Mouse (Mus musculus) neural tube, embryonic 14.5 days (tissue): ENCODE measurements around the gene Mroh3. TPM values are rescaled to one million over a fixed set of nuclear protein-coding genes. Genes with fewer than 3 reads are reported as not detected.
A peak's percentile ranks its signal among the peaks of the same experiment; 100 is the strongest.

Experiments
- ATAC-seq: fragments of 200-750 bp; cut with Nextera tagmentation; 2 replicates; pipeline ENCODE4 v1.8.0; 2017; ENCODE audit warnings: low read depth, mild to moderate bottlenecking, moderate TSS enrichment, moderate library complexity
- H3K27ac ChIP-seq: fragments of 300-500 bp; sonication (generic); 2 replicates; pipeline ENCODE4 v1.5.1; 2014; ENCODE audit warnings: low read depth, mild to moderate bottlenecking, control low read depth, low read length, moderate library complexity, mixed read lengths
- H3K27me3 ChIP-seq: fragments of 300-500 bp; sonication (generic); 2 replicates; pipeline ENCODE4 v1.6.1; 2014; ENCODE audit warnings: low read length; ENCODE audit not compliant: control insufficient read depth, insufficient read depth
- H3K36me3 ChIP-seq: fragments of 300-500 bp; sonication (generic); 2 replicates; pipeline ENCODE4 v1.6.1; 2014; ENCODE audit warnings: low read length, mixed read lengths; ENCODE audit not compliant: control insufficient read depth, insufficient read depth
- H3K4me1 ChIP-seq: fragments of 300-500 bp; sonication (generic); 2 replicates; pipeline ENCODE4 v1.6.1; 2014; ENCODE audit warnings: low read length; ENCODE audit not compliant: control insufficient read depth, insufficient read depth
- H3K4me2 ChIP-seq: fragments of 300-500 bp; sonication (generic); 2 replicates; pipeline ENCODE4 v1.6.1; 2014; ENCODE audit warnings: mild to moderate bottlenecking, low read depth, low read length, control low read depth
- H3K4me3 ChIP-seq: fragments of 300-500 bp; sonication (generic); 2 replicates; pipeline ENCODE4 v1.5.1; 2014; ENCODE audit warnings: low read depth, low read length, control low read depth, mixed read lengths
- H3K9ac ChIP-seq: fragments of 300-500 bp; sonication (generic); replicated peaks from 2 replicates; pipeline ENCODE4 v1.6.1; 2014; ENCODE audit warnings: low read depth, mild to moderate bottlenecking, control low read depth, low read length, mixed read lengths
- H3K9me3 ChIP-seq: fragments of 300-500 bp; sonication (generic); 2 replicates; pipeline ENCODE4 v1.6.1; 2016; ENCODE audit warnings: low read length; ENCODE audit not compliant: control insufficient read depth
- WGBS: fragments of 180-500 bp; shearing (Covaris S2); extraction: QIAGEN DNeasy Blood & Tissue Kit; methylation state at CpG from one replicate; pipeline ENCODE4 v1.1.7; 2014; 5-methylcytosine and 5-hydroxymethylcytosine counted together
- polyA plus RNA-seq: library from polyadenylated mRNA; unstranded; fragments of >200 nt; fragmentation: Nextera tagmentation; extraction: Ambion mirVana; gene quantifications from 2 replicates; pipeline ENCODE4 v1.2.1, GENCODE M21; 2014

Mroh3 gene
- polyA plus RNA-seq, 1 experiment from 2014 or later = not detected

DNA sequence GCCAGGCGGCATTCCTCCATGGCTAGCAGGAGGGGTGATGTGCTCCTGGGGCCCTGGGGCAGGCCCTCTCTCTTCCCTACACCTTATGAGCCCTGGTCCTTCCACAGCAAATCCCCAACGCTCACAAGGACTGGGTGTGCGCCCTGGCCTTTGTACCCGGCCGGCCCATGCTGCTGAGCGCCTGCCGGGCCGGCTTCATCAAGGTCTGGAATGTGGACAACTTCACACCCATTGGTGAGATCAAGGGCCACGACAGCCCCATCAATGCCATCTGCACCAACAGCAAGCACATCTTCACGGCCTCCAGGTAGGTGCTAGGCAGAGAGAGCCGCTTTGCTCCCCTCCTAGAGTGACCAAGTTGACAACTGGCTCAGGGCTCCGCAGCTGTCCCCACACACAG is 39.9 kb downstream of the Mroh3 start:
- H3K27me3 ChIP-seq = no peaks in the 10 kb centered on the region
- no peak for ATAC-seq
- H3K9me3 ChIP-seq = no peaks in the 10 kb centered on the region
- WGBS = 72% methylated on average over 12 of the region's 12 CpGs
- no peak overlapping the region for H3K27ac ChIP-seq
- H3K4me1 ChIP-seq = 0 out of 2 replicates have a peak, but pooled peaks cover 11% of the 10 kb centered on the region
- no peak overlapping the region for H3K4me2 ChIP-seq
- no peak overlapping the region for H3K9ac ChIP-seq
- peaks cover 67% of the 10 kb centered on the region for H3K36me3 ChIP-seq
- no peak overlapping the region for H3K4me3 ChIP-seq

GRCm38 (mm10) chr1:136170109-136170508 is 42.5 kb downstream of the Mroh3 start:
- no peaks in the 10 kb centered on the region for H3K27me3 ChIP-seq
- no peak overlapping the region for H3K9ac ChIP-seq
- 6% methylated on average over 5 of the region's 5 CpGs for WGBS
- H3K36me3 ChIP-seq = peaks cover 76% of the 10 kb centered on the region
- H3K4me3 ChIP-seq = no peak overlapping the region
- no peaks in the 10 kb centered on the region for H3K9me3 ChIP-seq
- 0 out of 2 replicates have a peak, but pooled peaks cover 11% of the 10 kb centered on the region for H3K4me1 ChIP-seq
- peak; percentile 80; the same call in 1 of the 2 replicates for ATAC-seq
- no peak overlapping the region for H3K27ac ChIP-seq
- no peak overlapping the region for H3K4me2 ChIP-seq

DNA sequence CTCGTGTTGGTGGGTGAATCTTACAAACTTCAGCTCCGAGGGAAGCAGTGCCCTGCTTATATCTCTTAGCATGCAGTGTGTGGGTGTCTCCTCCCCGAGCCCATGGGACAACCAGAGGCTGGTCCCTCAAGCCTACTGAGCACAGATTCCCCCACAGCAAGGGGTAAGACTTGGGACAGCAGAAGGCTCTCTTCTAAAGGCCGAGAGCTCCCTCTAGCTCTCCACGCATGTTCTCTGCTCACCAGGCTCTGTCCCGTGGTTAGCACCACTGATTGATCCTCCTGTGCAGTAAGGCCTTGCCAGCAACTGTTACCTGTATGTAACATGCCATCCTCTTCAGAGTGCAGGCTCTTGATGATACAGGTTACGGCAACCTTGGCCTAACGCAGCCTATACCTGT is 45.0 kb downstream of the Mroh3 start:
- Histone ChIP-seq H3K4me2 (no peak overlapping the region), H3K27me3 (no peaks in the 10 kb centered on the region), H3K9ac (no peak overlapping the region), H3K27ac (no peak overlapping the region), H3K9me3 (no peaks in the 10 kb centered on the region), H3K4me1 (no peaks in the 10 kb centered on the region), H3K4me3 (no peak overlapping the region), H3K36me3 (peaks cover 79% of the 10 kb centered on the region)
- WGBS = 76% methylated on average over 8 of the region's 8 CpGs
- ATAC-seq = no peak

DNA sequence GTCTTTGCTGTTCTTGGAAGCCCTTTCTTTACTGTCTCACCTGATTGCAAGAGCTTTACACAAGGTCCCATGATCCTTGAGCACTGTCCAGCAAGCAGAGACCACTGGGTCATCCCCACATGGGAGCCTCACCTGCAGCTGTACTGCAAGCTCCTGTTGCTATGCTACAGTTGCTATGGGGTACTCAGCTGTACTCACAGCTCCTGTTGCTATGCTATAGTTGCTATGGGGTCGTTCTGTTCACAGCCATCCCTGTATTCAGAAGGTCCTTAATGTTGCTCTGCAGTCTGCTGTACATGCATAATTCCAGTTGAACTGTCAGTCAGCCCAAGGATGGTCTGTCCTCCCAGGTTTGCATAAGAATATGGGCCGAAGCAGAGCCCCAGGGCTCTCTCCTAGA is 47.2 kb downstream of the Mroh3 start:
- Histone ChIP-seq H3K36me3 (peaks cover 78% of the 10 kb centered on the region), H3K27ac (no peak overlapping the region), H3K9ac (no peak overlapping the region), H3K4me1 (no peaks in the 10 kb centered on the region), H3K9me3 (no peaks in the 10 kb centered on the region), H3K4me2 (no peak overlapping the region), H3K27me3 (no peaks in the 10 kb centered on the region), H3K4me3 (no peak overlapping the region)
- 49% methylated on average over 2 of the region's 2 CpGs for WGBS
- ATAC-seq = no peak

DNA sequence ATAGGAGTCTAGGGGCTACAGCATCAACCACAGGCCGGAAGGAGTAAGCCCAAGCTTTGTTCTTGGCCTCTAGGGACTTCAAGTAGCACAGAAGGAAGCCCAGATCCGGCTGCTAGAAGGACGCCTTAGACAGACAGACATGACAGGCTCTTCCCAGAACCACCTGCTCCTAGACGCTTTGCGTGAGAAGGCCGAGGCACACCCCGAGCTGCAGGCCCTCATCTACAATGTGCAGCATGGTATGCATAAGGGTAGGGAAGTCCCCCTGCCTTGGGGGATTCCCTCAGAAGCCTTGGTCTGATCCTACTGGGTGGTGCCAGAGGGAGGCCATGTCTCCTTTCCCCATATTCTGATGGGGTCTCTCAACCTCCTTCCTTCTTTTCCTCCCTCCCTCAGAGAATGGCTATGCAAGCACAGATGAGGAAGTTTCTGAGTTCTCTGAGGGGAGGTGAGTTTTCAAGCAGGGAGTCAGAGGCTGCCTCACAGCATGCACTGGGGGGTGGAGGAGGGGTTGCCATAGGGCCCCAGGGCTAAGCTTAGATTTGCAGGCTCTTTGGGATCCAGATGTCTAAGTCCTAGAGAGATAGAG is 51.2 kb downstream of the Mroh3 start:
- no peaks in the 10 kb centered on the region for H3K9me3 ChIP-seq
- no peak for ATAC-seq
- no peaks in the 10 kb centered on the region for H3K4me1 ChIP-seq
- H3K4me2 ChIP-seq = no peak overlapping the region
- 93% methylated on average over 7 of the region's 7 CpGs for WGBS
- no peaks in the 10 kb centered on the region for H3K27me3 ChIP-seq
- peaks cover 89% of the 10 kb centered on the region for H3K36me3 ChIP-seq
- H3K27ac ChIP-seq = no peak overlapping the region
- H3K9ac ChIP-seq = no peak overlapping the region
- H3K4me3 ChIP-seq = no peak overlapping the region

DNA sequence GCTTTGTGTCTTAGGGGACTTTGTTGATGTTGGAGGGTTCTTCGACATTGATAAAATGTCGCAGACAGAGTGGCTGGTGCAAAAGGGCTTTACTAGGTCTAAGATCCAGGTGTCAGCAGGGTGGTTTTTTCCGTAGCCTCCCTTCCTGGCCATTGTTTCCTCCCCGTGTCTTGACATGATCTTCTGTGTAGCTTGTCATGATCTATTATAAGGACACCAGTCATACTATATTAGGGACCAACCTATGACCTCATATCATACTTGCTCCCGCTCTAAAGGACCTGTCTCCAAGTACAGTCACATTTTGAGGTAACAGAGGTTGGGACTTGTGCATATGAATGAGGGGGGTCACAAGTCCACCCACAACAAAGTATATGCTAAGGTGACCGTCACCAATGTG is 51.7 kb downstream of the Mroh3 start:
- Histone ChIP-seq H3K4me1 (no peaks in the 10 kb centered on the region), H3K36me3 (peaks cover 93% of the 10 kb centered on the region), H3K9me3 (no peaks in the 10 kb centered on the region), H3K27ac (no peak overlapping the region), H3K9ac (no peak overlapping the region), H3K4me3 (no peak overlapping the region), H3K4me2 (no peak overlapping the region), H3K27me3 (no peaks in the 10 kb centered on the region)
- 95% methylated on average over 6 of the region's 6 CpGs for WGBS
- ATAC-seq = no peak

- Histone ChIP-seq H3K36me3 (peaks cover 93% of the 10 kb centered on the region), H3K27ac (no peak overlapping the region), H3K27me3 (no peaks in the 10 kb centered on the region), H3K4me3 (no peak overlapping the region), H3K9ac (no peak overlapping the region), H3K4me1 (no peaks in the 10 kb centered on the region), H3K4me2 (no peak overlapping the region), H3K9me3 (no peaks in the 10 kb centered on the region)
- 93% methylated on average over 12 of the region's 12 CpGs for WGBS
- ATAC-seq = no peak
These were observed 52.3 kb downstream of the Mroh3 start for GRCm38 (mm10) chr1:136160297-136160696.

- peaks cover 91% of the 10 kb centered on the region for H3K36me3 ChIP-seq
- 60% methylated on average over 11 of the region's 12 CpGs for WGBS
- H3K9ac ChIP-seq = no peak overlapping the region
- no peaks in the 10 kb centered on the region for H3K27me3 ChIP-seq
- H3K27ac ChIP-seq = no peak overlapping the region
- no peaks in the 10 kb centered on the region for H3K4me1 ChIP-seq
- H3K4me2 ChIP-seq = no peak overlapping the region
- no peaks in the 10 kb centered on the region for H3K9me3 ChIP-seq
- no peak overlapping the region for H3K4me3 ChIP-seq
- ATAC-seq = no peak
These were observed 52.8 kb downstream of the Mroh3 start for GRCm38 (mm10) chr1:136159830-136160229.

GRCm38 (mm10) chr1:136156951-136157350 is 55.7 kb downstream of the Mroh3 start:
- Histone ChIP-seq H3K9me3 (no peaks in the 10 kb centered on the region), H3K27ac (no peak overlapping the region), H3K9ac (no peak overlapping the region), H3K27me3 (no peaks in the 10 kb centered on the region), H3K36me3 (peaks cover 91% of the 10 kb centered on the region), H3K4me1 (no peaks in the 10 kb centered on the region), H3K4me2 (no peak overlapping the region), H3K4me3 (no peak overlapping the region)
- ATAC-seq = no peak
- 91% methylated on average over 4 of the region's 4 CpGs for WGBS
